Mouse (Mus musculus) testis, adult 2 months (tissue): ENCODE results near the gene Trmt6. TPM values are rescaled to one million over a fixed set of nuclear protein-coding genes. Genes with fewer than 3 reads are reported as not detected.

Experiments
- H3K27ac ChIP-seq: fragments of 200-500 bp; 2 replicates; pipeline ENCODE4 v1.5.1; 2012; ENCODE audit warnings: low read depth, low read length; ENCODE audit not compliant: control insufficient read depth, insufficient read depth
- H3K27me3 ChIP-seq: fragments of 200-500 bp; 2 replicates; pipeline ENCODE4 v1.6.1; 2012; ENCODE audit warnings: mild to moderate bottlenecking, low read length, moderate library complexity; ENCODE audit not compliant: control insufficient read depth, insufficient read depth
- H3K36me3 ChIP-seq: fragments of 200-500 bp; 2 replicates; pipeline ENCODE4 v1.6.1; 2012; ENCODE audit warnings: mild to moderate bottlenecking, low read length; ENCODE audit not compliant: control insufficient read depth, insufficient read depth
- H3K4me1 ChIP-seq: fragments of 200-500 bp; 2 replicates; pipeline ENCODE4 v1.6.1; 2012; ENCODE audit warnings: low read length; ENCODE audit not compliant: control insufficient read depth, insufficient read depth
- H3K4me3 ChIP-seq: fragments of 200-500 bp; 2 replicates; pipeline ENCODE4 v1.5.1; 2012; ENCODE audit warnings: low read depth, mild to moderate bottlenecking, low read length, moderate library complexity, mixed read lengths; ENCODE audit not compliant: control insufficient read depth
- CTCF ChIP-seq: fragments of 200-500 bp; IDR thresholded peaks from 2 replicates; pipeline ENCODE4 v1.5.1; 2012; ENCODE audit warnings: low read depth, mild to moderate bottlenecking, inconsistent platforms, low read length, moderate library complexity; ENCODE audit not compliant: control insufficient read depth, insufficient read depth, insufficient replicate concordance
- POLR2A ChIP-seq: fragments of 200-500 bp; IDR thresholded peaks from 2 replicates; pipeline ENCODE4 v1.6.1; 2012; ENCODE audit warnings: low read depth, mild to moderate bottlenecking, inconsistent platforms, low read length, moderate library complexity; ENCODE audit not compliant: control insufficient read depth
- polyA plus RNA-seq: library from polyadenylated mRNA; depleted of rRNA; stranded (reverse); fragments of >200 nt; gene quantifications from 2 replicates; pipeline ENCODE4 v1.2.3, GENCODE M21; 2012

The Trmt6 gene
- polyA plus RNA-seq, 1 experiment, result 4.3 TPM

DNA sequence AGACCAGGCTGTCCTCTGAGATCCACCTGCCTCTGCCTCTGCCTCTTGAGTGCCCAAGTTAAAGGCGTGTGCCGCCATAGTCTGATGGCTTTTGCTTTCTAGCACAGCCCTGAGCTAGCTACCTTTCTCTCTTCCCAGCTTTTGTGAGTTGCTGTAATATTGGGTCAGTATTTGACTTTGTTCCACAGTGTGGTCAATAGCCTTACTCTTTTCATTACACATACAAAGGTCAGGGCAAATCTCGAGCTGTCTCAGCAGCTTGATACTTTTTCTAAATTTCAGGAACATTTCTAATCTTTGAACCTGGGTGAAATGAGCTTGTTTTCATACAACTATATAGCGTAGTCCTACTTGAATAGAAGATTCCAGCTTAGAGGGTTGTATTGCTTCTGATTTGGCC lies 32.5 kb upstream of the Trmt6 start:
- peak overlapping the region; percentile 96 for H3K4me3 ChIP-seq
- no peaks in the 10 kb centered on the region for H3K27me3 ChIP-seq
- peaks cover 5% of the 10 kb centered on the region for H3K4me1 ChIP-seq
- no peak overlapping the region; the same call in 1 of the 2 replicates for H3K27ac ChIP-seq
- TF ChIP-seq POLR2A (no peak), CTCF (no peak)
- peaks cover 4% of the 10 kb centered on the region; the same call in 1 of the 2 replicates for H3K36me3 ChIP-seq

DNA sequence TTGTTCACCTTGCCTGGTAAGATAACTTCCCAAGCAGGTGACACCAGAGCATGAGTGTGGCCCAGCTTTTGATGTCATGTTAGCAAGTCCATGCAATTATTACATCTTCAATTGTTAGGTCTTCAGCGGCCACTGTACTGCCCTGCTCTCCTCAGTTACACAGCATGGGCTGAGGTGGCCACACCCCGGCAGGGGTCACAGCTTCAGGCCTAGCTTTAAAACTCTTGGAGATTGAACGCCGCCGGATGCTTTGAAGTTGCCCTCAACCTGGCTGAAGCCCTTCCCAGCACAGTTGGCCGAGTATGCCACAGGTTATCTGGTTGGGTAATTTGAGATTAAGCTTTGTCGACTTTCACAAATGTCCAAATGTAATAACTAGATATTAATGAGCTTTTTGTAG lies 31.7 kb upstream of the Trmt6 start:
- no peak for TF ChIP-seq CTCF
- peak; percentile 74; the same call in 1 of the 2 replicates for TF ChIP-seq POLR2A

DNA sequence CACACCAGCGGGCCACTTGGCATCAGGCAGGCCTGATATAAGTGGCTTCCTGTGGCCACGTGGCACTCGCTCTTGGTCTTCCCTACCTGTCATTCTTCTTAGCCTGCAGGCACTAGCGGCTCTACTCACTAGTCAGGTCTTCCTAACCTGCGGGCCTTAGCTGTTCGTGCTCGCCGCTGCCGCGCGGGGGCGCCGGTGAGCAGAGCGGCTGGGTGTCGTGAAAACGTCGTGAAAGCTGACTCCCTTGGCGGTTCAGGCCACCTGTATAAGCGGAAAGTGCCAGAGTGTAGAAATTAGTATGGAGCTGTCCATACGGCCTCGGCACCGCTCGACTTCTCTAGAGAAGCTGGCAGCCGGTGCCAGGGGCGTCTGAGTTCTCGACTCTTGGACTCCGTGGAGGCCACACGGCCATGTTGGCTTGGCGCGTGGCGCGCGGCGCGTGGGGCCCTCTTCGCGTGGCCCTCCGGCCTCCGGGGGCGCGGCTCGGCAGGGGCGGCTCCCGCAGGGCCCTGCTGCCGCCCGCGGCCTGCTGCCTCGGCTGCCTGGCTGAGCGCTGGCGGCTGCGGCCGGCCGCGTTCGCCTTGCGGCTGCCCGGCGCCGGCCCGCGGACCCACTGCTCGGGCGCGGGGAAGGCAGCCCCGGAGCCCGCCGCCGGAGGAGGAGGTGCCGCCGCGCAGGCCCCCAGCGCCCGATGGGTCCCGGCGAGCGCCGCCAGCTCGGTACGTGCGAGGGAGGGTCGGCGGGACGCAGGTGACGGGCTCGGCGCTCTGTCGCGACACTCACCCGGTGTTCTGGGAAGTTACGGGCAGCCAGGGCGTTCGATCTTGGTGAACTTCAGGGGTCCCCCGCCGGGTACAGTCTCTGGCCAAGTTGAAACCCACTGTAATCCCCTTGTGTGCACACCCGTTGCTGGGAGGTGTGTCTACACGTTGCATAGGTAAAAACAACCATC lies 30.8 kb upstream of the Trmt6 start, which contains the start of gene Crls1:
Gene Crls1, plus strand, starts transcription at position 260 of the 952 bp plus-strand sequence.
- peak within 1 kb of the TSS; percentile 96 for H3K4me3 ChIP-seq
- TF ChIP-seq POLR2A (peak; percentile 74), CTCF (peak; percentile 98)
- H3K27me3 ChIP-seq, result no peaks in the 10 kb centered on the region
- H3K27ac ChIP-seq, result peak within 1 kb of the TSS; percentile 93
- peaks cover 5% of the 10 kb centered on the region for H3K4me1 ChIP-seq
- H3K36me3 ChIP-seq, result peaks cover 4% of the 10 kb centered on the region; the same call in 1 of the 2 replicates

More for the DNA sequence above, 31.7 kb upstream of the Trmt6 start:
- Histone ChIP-seq H3K27ac (peak overlapping the region; percentile 93), H3K4me3 (peak overlapping the region; percentile 96), H3K36me3 (peaks cover 4% of the 10 kb centered on the region; the same call in 1 of the 2 replicates), H3K4me1 (peaks cover 5% of the 10 kb centered on the region), H3K27me3 (no peaks in the 10 kb centered on the region)

DNA sequence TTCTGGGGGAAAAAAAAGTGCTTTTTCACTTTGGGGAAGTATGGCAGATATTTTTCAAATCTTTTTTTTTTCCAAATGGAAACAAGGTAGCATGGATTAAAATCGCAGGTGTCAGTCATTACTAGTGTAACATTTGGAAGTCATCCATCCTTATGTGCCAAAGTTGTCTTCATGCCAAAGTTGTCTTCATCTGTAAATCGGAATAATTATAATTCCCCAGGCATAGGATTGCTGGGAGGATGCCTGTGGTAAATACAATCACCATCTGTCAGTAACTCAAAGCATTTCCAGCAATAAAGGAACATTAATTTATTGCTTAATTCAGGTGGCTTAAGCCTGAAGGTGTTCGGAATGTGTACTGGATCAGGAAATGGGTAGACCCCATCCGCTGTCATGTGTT lies 25.2 kb upstream of the Trmt6 start:
- no peaks in the 10 kb centered on the region for H3K36me3 ChIP-seq
- no peak overlapping the region for H3K4me3 ChIP-seq
- TF ChIP-seq CTCF, result no peak
- no peak overlapping the region for H3K27ac ChIP-seq
- no peaks in the 10 kb centered on the region for H3K27me3 ChIP-seq
- no peaks in the 10 kb centered on the region for H3K4me1 ChIP-seq

DNA sequence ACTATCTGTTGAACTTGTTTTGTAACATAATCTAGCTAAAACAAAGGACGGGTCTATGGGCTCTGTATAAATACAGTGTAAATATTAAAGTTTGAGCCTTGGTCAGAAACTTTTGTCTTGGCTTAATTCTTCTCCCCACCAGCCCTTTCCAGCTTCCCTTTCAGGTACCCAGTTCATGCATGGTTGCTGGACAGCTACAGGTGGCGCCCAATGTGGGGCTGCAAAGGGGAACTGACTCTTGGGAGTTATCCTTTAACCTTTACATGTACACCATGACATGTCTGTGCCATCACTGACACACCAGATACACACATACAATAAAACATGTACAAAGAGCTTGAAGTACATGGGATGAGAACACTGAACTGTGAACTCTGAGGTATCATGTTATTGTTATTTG lies 12.9 kb downstream of the Trmt6 start:
- no peaks in the 10 kb centered on the region; the same call in none of the 2 replicates for H3K36me3 ChIP-seq
- H3K27me3 ChIP-seq, result no peaks in the 10 kb centered on the region

DNA sequence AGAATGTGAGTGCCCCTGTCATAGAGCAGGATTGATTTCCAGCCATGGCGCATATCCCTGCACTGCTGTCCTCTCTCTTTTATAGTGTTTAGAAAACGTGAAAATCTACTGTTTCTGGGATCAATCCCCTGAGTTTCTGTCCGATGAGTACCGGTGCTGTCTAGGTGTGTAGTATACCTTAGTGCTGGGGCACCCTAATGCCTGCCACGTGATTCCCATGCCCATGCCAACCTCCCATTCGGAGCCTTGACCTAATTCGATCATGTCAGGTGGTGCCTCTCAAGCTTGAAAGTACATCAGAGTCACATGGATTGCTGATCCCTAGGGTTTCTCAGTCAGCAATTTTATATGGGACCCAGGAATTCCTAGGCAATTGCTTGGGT lies 21.7 kb downstream of the Trmt6 start:
- H3K27me3 ChIP-seq, result no peaks in the 10 kb centered on the region
- peak overlapping the region; percentile 50 for H3K4me3 ChIP-seq
- H3K36me3 ChIP-seq, result no peaks in the 10 kb centered on the region
- TF ChIP-seq POLR2A (no peak), CTCF (no peak)
- H3K4me1 ChIP-seq, result peaks cover 12% of the 10 kb centered on the region
- H3K27ac ChIP-seq, result no peak overlapping the region

More for the DNA sequence above, 12.9 kb downstream of the Trmt6 start:
- Histone ChIP-seq H3K4me3 (no peak overlapping the region), H3K4me1 (no peaks in the 10 kb centered on the region), H3K27ac (no peak overlapping the region)
- TF ChIP-seq POLR2A (no peak), CTCF (no peak)

DNA sequence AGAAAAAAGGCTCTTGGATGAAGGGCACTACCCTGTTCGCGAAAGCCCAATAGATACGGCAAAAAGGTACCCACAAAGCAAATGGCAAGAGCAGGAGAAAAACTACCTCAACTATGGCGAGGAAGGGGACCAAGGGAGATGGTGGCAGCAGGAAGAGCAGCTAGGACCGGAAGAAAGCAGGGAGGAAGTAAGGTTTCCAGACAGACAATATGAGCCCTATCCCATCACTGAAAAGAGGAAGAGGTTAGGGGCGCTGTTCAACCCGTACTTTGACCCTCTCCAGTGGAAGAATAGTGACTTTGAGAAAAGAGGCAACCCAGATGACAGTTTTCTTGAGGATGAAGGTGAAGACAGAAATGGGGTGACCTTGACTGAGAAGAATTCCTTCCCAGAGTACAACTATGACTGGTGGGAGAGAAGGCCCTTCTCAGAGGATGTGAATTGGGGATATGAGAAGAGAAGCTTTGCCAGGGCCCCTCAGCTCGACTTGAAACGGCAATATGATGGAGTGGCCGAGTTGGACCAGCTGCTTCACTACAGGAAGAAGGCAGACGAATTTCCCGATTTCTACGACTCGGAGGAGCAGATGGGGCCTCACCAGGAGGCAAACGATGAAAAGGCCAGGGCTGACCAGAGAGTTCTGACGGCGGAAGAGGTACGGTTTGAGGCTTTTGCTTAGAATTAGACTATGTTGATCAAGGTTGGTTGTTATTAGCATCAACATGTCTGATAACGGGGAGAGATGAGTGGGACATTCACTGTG lies 22.2 kb downstream of the Trmt6 start:
- TF ChIP-seq CTCF, result no peak
- no peak for TF ChIP-seq POLR2A
- Histone ChIP-seq H3K27ac (no peak overlapping the region), H3K27me3 (no peaks in the 10 kb centered on the region), H3K4me1 (peaks cover 12% of the 10 kb centered on the region), H3K4me3 (peak overlapping the region; percentile 50), H3K36me3 (no peaks in the 10 kb centered on the region)
